Mouse (Mus musculus) ES-E14 (cell line): ENCODE measurements around the gene Nf2. TPM values are rescaled to one million over a fixed set of nuclear protein-coding genes. Genes with fewer than 3 reads are reported as not detected.
"Not testable (repeated sequence)": the region's sequence is repeated elsewhere in the genome, so short reads cannot be mapped to it uniquely, and the experiment has no call there.

Source experiments
- DNase-seq: peaks from one replicate; pipeline ENCODE4 v3.0.0-alpha.2; 2013; ENCODE audit warnings: low read depth, low spot score
- H3K27ac ChIP-seq: 2 replicates; pipeline ENCODE4 v1.5.1; 2012; ENCODE audit warnings: low read depth, mild to moderate bottlenecking, low read length, moderate library complexity, mixed read lengths; ENCODE audit not compliant: poor library complexity, insufficient read depth, severe bottlenecking
- H3K36me3 ChIP-seq: 2 replicates; pipeline ENCODE4 v1.6.1; 2012; ENCODE audit warnings: mild to moderate bottlenecking, low read length, moderate library complexity, mixed read lengths; ENCODE audit not compliant: control insufficient read depth, poor library complexity, insufficient read depth, severe bottlenecking
- H3K4me1 ChIP-seq, 2 experiments: fragments of 150-350 bp in 1 of 2; sonication (generic) in 1 of 2; 2 replicates each; pipeline ENCODE4 v1.6.1; 2012; ENCODE audit warnings: low read length in 2 of 2, mild to moderate bottlenecking in 1 of 2, mixed read lengths in 1 of 2; ENCODE audit not compliant: control insufficient read depth in 2 of 2, insufficient read depth in 2 of 2, poor library complexity in 1 of 2
- H3K4me3 ChIP-seq, 2 experiments: fragments of 150-350 bp in 1 of 2; sonication (generic) in 1 of 2; 2 replicates each; pipeline ENCODE4 v1.5.1; 2012; ENCODE audit warnings: low read length in 2 of 2, low read depth in 1 of 2, mild to moderate bottlenecking in 1 of 2, mixed read lengths in 1 of 2; ENCODE audit not compliant: insufficient read depth in 1 of 2, poor library complexity in 1 of 2, severe bottlenecking in 1 of 2
- H3K9ac ChIP-seq: 2 replicates; pipeline ENCODE4 v1.6.1; 2012; ENCODE audit warnings: low read depth, mild to moderate bottlenecking, low read length, mixed read lengths; ENCODE audit not compliant: poor library complexity, insufficient read depth, severe bottlenecking
- H3K9me3 ChIP-seq: fragments of 150-350 bp; sonication (generic); 2 replicates; pipeline ENCODE4 v1.6.1; 2012; ENCODE audit warnings: low read depth, mild to moderate bottlenecking, low read length; ENCODE audit not compliant: control insufficient read depth, insufficient read depth
- CHD2 ChIP-seq: IDR thresholded peaks from 2 replicates; pipeline ENCODE4 v1.6.1; 2014; ENCODE audit warnings: mild to moderate bottlenecking, low read depth, low read length, inconsistent platforms
- HCFC1 ChIP-seq: IDR thresholded peaks from 2 replicates; pipeline ENCODE4 v1.6.1; 2012; ENCODE audit warnings: low read length, inconsistent platforms, borderline replicate concordance; ENCODE audit not compliant: insufficient read depth
- MAFK ChIP-seq: IDR thresholded peaks from 2 replicates; pipeline ENCODE4 v1.6.1; 2014; ENCODE audit warnings: mild to moderate bottlenecking, low read depth, low read length, inconsistent platforms; ENCODE audit not compliant: insufficient read depth
- ZC3H11A ChIP-seq: IDR thresholded peaks from 2 replicates; pipeline ENCODE4 v1.6.1; 2012; ENCODE audit warnings: low read depth, mild to moderate bottlenecking, inconsistent platforms, low read length, borderline replicate concordance
- ZNF384 ChIP-seq: IDR thresholded peaks from 2 replicates; pipeline ENCODE4 v1.6.1; 2012; ENCODE audit warnings: low read depth, low read length, inconsistent platforms
- in situ Hi-C, 2 experiments: fragments of 600-800 bp; cut with MboI; formaldehyde crosslinking; loops; one replicate each; pipeline ENCODE4 v1.15.1; 2025; ENCODE audit warnings: low sequenced_read_pairs in 2 of 2, inconsistent platforms in 1 of 2; ENCODE audit not compliant: unreplicated experiment in 2 of 2
- total RNA-seq: library from RNA; depleted of rRNA; stranded (reverse); fragments of 300-350 nt; gene quantifications from 2 replicates; pipeline ENCODE4 v1.2.3, GENCODE M21; 2012

Nf2 gene
- total RNA-seq, 1 experiment = 53.8 TPM

GRCm38 (mm10) chr11:4803426-4803825, 45.9 kb downstream of the Nf2 start:
- Histone ChIP-seq H3K27ac (peak overlapping the region; percentile 93), H3K9me3 (no peaks in the 10 kb centered on the region), H3K9ac (peak overlapping the region; percentile 49; the same call in 1 of the 2 replicates), H3K4me1 (peaks cover 15 to 20% of the 10 kb centered on the region in 2 experiments; a peak in 3 of 4 replicates), H3K4me3 (peak overlapping the region in 1 of 2 experiments; percentile 15; a peak in 1 of 4 replicates), H3K36me3 (peaks cover 7% of the 10 kb centered on the region)
- in situ Hi-C loops = no loop called here
- TF ChIP-seq ZC3H11A (no peak), CHD2 (no peak), ZNF384 (no peak), HCFC1 (no peak), MAFK (no peak)
- no peak for DNase-seq

- peak overlapping the region; percentile 93 for H3K27ac ChIP-seq
- peaks cover 15 to 20% of the 10 kb centered on the region in 2 experiments; a peak in 3 of 4 replicates for H3K4me1 ChIP-seq
- H3K9me3 ChIP-seq = no peaks in the 10 kb centered on the region
- in situ Hi-C loops = no loop called here
- TF ChIP-seq MAFK (no peak), CHD2 (peak; percentile 63; the same call in 1 of the 2 replicates)
- H3K9ac ChIP-seq = peak overlapping the region; percentile 49
- DNase-seq = peak; percentile 68
- peak overlapping the region in 1 of 2 experiments; percentile 15; a peak in 1 of 4 replicates for H3K4me3 ChIP-seq
- peaks cover 7% of the 10 kb centered on the region for H3K36me3 ChIP-seq
These were observed 46.3 kb downstream of the Nf2 start for GRCm38 (mm10) chr11:4803008-4803407.

- H3K36me3 ChIP-seq, H3K4me3 ChIP-seq, H3K9me3 ChIP-seq, DNase-seq, in situ Hi-C loops, H3K9ac ChIP-seq: not testable (repeated sequence)
- Histone ChIP-seq H3K4me1 (peaks cover 15 to 20% of the 10 kb centered on the region in 2 experiments; a peak in 3 of 4 replicates), H3K27ac (peak overlapping the region; percentile 93; the same call in 1 of the 2 replicates)
These were observed 46.9 kb downstream of the Nf2 start for GRCm38 (mm10) chr11:4802401-4802800.

GRCm38 (mm10) chr11:4800654-4801053, 48.7 kb downstream of the Nf2 start:
- Histone ChIP-seq H3K9me3 (no peaks in the 10 kb centered on the region), H3K9ac (no peak overlapping the region; the same call in 1 of the 2 replicates), H3K36me3 (peaks cover 9% of the 10 kb centered on the region), H3K27ac (no peak overlapping the region), H3K4me1 (peaks cover 10 to 17% of the 10 kb centered on the region in 2 experiments; a peak in 3 of 4 replicates), H3K4me3 (no peak overlapping the region)
- TF ChIP-seq ZNF384 (no peak), CHD2 (no peak), HCFC1 (no peak), MAFK (no peak), ZC3H11A (no peak)
- in situ Hi-C loops = no loop called here
- no peak for DNase-seq

- Histone ChIP-seq H3K27ac (no peak overlapping the region), H3K9me3 (no peaks in the 10 kb centered on the region), H3K36me3 (peaks cover 38% of the 10 kb centered on the region), H3K9ac (no peak overlapping the region), H3K4me3 (no peak overlapping the region), H3K4me1 (0 out of 4 replicates have a peak, but pooled peaks cover 0 to 2% of the 10 kb centered on the region in 2 experiments)
- TF ChIP-seq ZC3H11A (no peak), ZNF384 (no peak), CHD2 (no peak), HCFC1 (no peak), MAFK (no peak)
- DNase-seq = no peak
- in situ Hi-C loops = no loop called here
These were observed 56.3 kb downstream of the Nf2 start for GRCm38 (mm10) chr11:4793006-4793405.
